Mouse (Mus musculus) kidney, postnatal 10 days (tissue): ENCODE data around the gene Efnb3.

Experiments
- DNase-seq: peaks from one replicate; pipeline ENCODE4 v3.0.0; 2021; ENCODE audit warnings: mixed read lengths

The Efnb3 gene

GRCm38 (mm10) chr11:69582230-69582805 lies 22.3 kb upstream of the Efnb3 start:
- DNase-seq: no peak

- DNase-seq: no peak
These were observed 21.8 kb upstream of the Efnb3 start for GRCm38 (mm10) chr11:69581814-69582213.

- peak; percentile 95 for DNase-seq
These were observed 21.2 kb upstream of the Efnb3 start for GRCm38 (mm10) chr11:69581147-69581688.

- no peak for DNase-seq
These were observed 20.7 kb upstream of the Efnb3 start for GRCm38 (mm10) chr11:69580572-69581146.

GRCm38 (mm10) chr11:69580091-69580514 lies 20.1 kb upstream of the Efnb3 start, which contains the start of the genes Wrap53 and Trp53:
Wrap53 (minus strand) TSS chr11:69580255.
Trp53 (plus strand) TSS chr11:69580359.
- DNase-seq: peak; percentile 93

GRCm38 (mm10) chr11:69579128-69580017 lies 19.4 kb upstream of the Efnb3 start:
- DNase-seq: peak; percentile 96

GRCm38 (mm10) chr11:69578301-69578700 lies 18.3 kb upstream of the Efnb3 start:
- no peak for DNase-seq

- no peak for DNase-seq
These were observed 16.3 kb upstream of the Efnb3 start for GRCm38 (mm10) chr11:69576307-69576706.

- no peak for DNase-seq
These were observed 15.2 kb upstream of the Efnb3 start for GRCm38 (mm10) chr11:69575220-69575619.

GRCm38 (mm10) chr11:69565131-69565530 lies 5.1 kb upstream of the Efnb3 start:
- DNase-seq: no peak

- DNase-seq: no peak
These were observed 4.4 kb upstream of the Efnb3 start for GRCm38 (mm10) chr11:69564391-69564790.

GRCm38 (mm10) chr11:69563373-69563772 lies 3.4 kb upstream of the Efnb3 start:
- no peak for DNase-seq

GRCm38 (mm10) chr11:69560896-69561854 lies 1.2 kb upstream of the Efnb3 start:
- DNase-seq: no peak

- DNase-seq: no peak
These were observed 822 bp downstream of the Efnb3 start for GRCm38 (mm10) chr11:69559183-69559582.

GRCm38 (mm10) chr11:69558756-69559155 lies 1.2 kb downstream of the Efnb3 start:
- peak; percentile 37 for DNase-seq

- DNase-seq: no peak
These were observed 2.5 kb downstream of the Efnb3 start for GRCm38 (mm10) chr11:69557381-69557958.

GRCm38 (mm10) chr11:69554539-69555140 lies 5.4 kb downstream of the Efnb3 start:
- DNase-seq: no peak

GRCm38 (mm10) chr11:69553341-69553721 lies 6.7 kb downstream of the Efnb3 start:
- DNase-seq: no peak

GRCm38 (mm10) chr11:69552622-69553340 lies 7.2 kb downstream of the Efnb3 start:
- no peak for DNase-seq

- no peak for DNase-seq
These were observed 8.7 kb downstream of the Efnb3 start for GRCm38 (mm10) chr11:69551310-69551709.
